Mouse (Mus musculus) large intestine, adult 2 months (tissue): ENCODE data around the gene Pla2g12b. TPM values are rescaled to one million over a fixed set of nuclear protein-coding genes. Genes with fewer than 3 reads are reported as not detected.
"Not testable (repeated sequence)": the region's sequence is repeated elsewhere in the genome, so short reads cannot be mapped to it uniquely, and the experiment has no call there.

ENCODE experiments used
- DNase-seq: peaks from one replicate; pipeline ENCODE4 v3.0.0-alpha.2; 2012; ENCODE audit warnings: low read depth, low spot score
- WGBS: fragments of 180-500 bp; shearing (Covaris S2); methylation state at CpG from one replicate; pipeline ENCODE4 v1.1.7; 2018; 5-methylcytosine and 5-hydroxymethylcytosine counted together
- polyA plus RNA-seq: library from polyadenylated mRNA; depleted of rRNA; stranded (reverse); fragments of >200 nt; gene quantifications from 2 replicates; pipeline ENCODE4 v1.2.3, GENCODE M21; 2012; rRNA removed

The Pla2g12b gene
- 46.2 and 97.8 TPM in 2 replicates for polyA plus RNA-seq

DNA sequence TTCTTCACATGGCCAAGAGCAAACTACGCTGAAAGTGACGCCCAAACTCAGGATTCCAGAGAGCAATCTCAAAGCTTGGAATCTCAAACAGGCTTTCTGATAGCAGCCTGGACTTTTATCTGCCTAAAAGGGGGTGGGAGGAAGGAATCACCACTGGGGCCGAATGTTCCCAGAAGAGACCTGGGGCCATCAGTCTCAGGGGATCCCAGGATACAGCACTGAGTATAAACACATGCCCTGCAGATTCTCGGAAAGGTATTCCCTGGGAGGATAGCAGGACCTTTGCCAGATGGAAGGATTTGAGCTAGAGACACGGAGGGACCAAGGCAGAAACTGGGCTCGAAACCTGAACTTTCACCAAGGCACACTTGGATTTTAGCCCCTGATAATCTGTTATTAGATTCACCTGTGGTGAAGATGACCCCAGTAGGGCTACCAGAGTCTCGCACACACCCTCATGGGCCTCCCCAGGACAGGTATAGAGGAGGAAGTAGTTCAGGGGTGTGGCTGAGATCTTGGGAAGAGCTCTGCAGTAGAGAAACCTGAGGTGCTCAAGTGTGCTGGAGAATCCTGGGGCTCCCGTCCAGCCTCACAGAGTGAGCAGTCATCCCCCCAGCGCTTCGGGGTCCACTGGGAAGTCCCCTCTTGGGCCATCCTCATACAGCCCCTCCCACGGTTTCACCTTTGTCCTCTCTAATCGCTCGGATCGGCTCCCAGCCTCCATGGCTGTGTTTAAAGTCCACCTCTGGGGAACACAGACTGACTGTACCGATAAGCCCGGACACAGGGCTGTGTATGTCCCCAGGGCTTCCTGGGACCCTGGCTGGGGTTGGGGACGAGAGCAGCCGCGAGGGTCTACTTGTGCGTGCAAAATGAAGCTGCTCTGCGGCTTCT is at the start of gene Pla2g12b:
Gene Pla2g12b, plus strand, starts transcription at position 762 of the 894 bp plus-strand sequence.
- peak; percentile 33 for DNase-seq
- WGBS, result 31% methylated on average over 21 of the region's 21 CpGs

DNA sequence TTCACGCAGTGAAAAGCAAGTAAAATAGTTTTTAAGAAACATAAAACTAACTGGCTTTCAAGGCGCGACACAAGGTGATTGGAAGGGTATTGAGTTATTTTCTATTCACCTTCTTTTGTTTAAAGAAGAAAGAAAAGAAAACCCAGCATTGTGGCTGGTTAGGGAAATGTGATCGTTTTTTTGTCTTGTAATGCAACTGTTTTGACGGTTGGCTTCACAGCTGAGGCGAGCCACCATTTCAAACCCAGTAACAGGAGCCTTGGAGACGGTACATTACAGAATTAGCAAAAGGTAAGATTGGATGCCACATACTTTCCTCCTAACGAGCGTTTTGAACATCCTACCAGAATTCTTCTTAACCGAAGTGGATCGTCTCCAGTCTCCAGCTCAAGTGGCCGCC is 49.3 kb upstream of the Pla2g12b start:
- no peak for DNase-seq
- WGBS, result 95% methylated on average over 12 of the region's 12 CpGs

DNA sequence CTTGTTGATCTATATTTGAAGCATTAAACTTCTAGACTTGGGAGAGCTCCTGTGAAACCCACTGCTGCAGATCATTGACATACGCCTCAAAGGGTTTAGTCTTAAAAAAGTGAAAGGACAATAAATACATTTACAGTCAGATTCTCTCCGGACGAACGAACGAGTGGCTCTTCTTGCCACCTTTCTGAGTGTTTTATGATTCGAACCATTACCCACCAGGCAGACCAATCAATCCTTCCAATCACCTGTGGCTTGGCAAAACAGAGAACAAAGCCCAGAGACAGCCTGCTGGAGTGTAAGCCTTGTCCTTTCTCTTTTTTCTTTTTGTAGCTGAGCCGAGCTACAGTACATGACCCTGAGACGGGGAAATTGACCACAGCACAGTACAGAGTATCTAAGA is 48.4 kb upstream of the Pla2g12b start:
- WGBS, result 81% methylated on average over 8 of the region's 8 CpGs
- no peak for DNase-seq

DNA sequence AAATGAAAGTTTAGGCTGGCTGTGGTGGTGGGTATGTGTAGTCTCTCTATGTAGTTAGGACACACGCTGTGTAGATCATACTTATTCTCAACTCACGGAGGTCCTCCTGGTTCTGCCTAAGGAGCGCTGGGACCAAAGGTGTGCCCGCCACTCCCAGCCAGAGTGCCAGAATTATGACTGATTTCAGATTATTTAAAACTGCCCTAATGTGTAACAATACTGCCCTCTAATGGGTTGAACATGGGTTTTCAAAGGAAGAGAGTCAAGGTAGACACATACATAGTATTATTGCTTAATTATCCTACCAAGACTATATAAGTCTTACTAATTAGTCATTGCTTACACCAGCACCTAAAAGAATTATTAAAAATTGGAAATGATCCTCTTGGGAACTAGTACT is 44.7 kb upstream of the Pla2g12b start:
- WGBS, result 71% methylated on average over 4 of the region's 4 CpGs
- DNase-seq, result no peak

DNA sequence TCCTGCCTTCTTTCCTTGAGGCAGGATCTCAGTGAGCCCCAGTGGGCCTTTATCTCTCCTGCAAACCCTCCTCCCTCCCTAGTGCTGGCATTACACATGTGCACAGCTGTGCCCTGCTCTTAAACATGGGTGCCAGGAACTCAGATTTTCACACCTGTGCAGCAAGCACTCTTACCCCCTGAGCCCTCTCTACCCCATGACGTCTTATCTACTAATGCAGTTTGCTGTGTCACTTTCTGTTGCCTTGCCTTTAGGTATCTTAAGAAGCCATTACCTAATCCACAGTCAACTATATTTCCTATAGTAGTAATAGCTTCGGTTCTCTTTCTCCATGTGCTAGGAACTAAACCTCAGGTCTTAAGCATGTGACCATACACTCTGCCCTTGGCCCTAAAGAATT is 40.3 kb upstream of the Pla2g12b start:
- no peak for DNase-seq
- 90% methylated on average over 2 of the region's 2 CpGs for WGBS

DNA sequence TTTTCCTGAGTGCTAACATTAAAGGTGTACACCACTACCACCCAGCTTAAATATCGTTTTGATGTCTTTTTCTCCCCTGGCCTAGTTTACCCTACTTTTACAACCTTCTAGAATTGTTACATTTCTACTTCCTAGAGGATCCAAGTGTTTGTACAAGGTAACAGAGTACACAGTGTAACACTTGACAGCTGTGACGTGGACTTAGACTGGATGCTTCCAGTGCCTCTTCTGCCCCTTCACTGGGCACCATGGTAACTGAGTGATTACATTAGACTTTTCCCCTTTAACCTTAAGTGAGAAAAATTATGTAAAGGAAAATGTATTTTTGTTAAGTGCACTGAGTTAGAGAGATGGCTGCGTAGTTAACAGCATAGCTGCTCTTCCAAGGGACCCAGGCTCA is 38.9 kb upstream of the Pla2g12b start:
- DNase-seq, result no peak
- WGBS, result 48% methylated on average over 3 of the region's 3 CpGs

DNA sequence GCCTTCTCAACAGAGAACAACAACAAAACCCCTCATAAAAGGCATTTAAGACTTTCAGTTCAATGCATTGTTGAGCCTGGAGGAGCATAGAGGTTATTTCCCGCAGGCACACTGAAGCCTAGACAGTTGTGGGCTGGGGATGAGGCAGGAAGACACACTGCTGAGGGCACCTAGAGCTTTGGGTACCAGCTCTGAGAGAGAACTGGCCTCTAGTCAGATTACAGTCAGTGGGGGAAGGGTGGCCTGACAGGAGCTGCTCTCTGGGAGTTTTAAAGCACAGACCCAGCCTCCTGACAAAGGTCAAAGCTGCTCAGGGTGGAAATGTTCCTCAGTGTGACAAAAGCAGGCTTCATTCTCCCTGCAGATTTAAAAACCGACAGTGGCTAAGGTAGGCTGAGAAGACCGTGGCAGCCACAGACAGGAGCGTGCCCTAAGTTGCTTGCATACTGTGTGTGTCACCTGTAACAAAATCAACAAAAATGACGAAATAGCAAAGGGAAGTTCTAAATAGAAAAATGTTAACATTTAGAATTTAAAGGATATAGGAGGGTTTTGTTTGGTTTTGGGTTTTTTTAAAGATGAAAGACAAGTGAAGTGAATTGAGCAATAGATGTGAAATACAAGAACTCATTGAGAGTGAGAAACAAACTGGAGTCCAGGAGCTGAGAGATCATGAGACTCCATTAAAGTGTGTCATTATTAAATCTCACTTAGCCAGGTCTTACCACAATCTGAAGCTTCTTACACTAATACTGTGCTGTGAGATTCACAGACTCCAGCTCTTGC is 37.5 kb upstream of the Pla2g12b start:
- WGBS, result 64% methylated on average over 5 of the region's 5 CpGs
- DNase-seq, result no peak

DNA sequence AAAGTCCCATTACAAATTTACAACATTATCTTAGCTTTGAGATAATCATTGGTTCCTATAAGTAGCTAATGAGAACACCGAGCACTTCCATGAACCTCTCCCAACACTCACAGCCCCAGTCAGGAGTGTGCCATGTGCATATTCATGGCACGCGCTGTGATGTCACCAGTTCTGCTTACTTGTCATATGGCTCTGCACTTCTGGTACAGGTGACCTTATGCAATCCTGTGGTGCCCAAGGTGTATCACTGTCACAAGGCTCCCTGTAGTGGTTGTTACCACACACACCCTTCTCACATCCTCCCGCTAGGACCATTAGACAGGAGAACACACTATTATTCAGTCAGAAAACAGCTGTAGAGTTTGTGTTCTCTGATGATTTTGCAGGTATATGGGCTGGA is 36.7 kb upstream of the Pla2g12b start:
- no peak for DNase-seq
- WGBS, result 96% methylated on average over 4 of the region's 4 CpGs

DNA sequence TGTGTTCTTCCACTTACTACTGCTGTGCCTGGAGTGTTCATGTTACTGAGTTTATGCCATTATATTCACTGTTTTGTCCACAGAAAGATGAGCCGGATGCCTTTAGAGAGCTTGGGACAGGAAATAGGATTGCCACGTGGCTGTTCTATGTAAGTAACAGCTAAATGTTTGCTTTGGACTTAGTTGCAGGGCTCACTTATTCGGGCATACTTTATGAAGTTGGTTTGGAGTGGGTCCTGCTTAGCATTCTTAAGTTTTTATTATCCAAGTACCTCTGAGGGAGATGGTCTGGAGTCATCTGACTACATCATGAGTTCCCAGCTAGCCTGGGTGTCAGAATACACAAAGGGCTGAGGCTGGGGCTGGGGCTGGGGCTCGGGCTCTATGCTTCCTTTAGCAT is 36.3 kb upstream of the Pla2g12b start:
- 52% methylated on average over 4 of the region's 4 CpGs for WGBS
- no peak for DNase-seq

DNA sequence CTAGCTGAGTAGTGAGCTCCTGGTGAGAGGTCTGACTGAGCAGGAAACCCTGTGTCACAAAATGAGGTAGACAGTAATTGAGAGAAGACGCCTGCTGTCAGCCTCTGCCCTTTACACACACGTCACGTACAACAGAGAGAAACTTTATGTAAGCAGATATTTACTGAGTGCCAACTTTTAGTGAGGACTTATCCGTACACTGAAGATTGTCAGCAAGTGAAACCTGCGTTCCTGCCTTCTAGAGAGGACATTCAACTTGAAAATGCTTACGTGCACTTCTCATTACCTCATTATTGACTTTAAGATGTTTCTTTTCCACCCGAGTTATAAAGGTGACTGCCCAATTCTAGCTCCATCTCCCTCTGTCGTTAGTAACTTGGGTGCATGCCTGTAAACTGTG is 34.7 kb upstream of the Pla2g12b start:
- DNase-seq, result no peak
- 65% methylated on average over 8 of the region's 8 CpGs for WGBS

DNA sequence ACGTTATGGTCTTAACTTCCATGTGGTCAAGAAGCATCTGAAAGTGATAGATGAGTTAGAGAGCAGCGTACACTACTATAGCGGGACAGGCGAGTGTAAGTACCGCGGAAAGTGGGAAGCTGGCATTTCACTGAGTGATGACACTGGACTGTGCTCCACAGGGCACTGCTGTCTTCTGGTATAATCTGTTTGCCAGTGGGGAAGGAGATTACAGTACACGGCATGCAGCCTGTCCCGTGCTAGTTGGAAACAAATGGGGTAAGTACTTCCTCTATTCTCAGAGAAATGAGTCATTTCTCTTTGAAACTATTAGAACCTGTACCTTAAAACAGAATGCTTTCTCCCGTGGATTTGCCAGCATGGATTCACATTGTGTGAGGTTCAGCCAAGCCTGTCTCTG is 34.0 kb upstream of the Pla2g12b start:
- DNase-seq, result no peak
- WGBS, result 88% methylated on average over 9 of the region's 9 CpGs

DNA sequence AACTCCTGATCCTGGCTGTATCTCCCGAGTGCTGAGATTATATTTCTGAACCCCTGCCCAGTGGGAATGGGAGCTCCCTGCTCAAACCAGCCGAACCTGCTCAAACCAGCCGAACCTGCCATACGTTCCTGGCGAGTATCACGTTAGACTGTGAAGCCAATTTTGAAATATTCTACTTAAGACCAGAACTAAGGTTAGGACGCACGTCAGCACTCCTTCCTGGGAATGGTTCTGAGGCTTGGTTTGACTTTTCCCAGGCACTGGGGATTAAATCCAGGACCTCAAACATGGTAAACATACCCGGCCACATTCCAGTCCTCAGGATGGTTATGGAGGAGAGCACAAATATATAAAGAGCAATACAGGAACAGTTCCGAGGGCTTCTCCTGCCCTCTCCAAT is 25.6 kb upstream of the Pla2g12b start:
- no peak for DNase-seq
- WGBS, result 62% methylated on average over 10 of the region's 10 CpGs

DNA sequence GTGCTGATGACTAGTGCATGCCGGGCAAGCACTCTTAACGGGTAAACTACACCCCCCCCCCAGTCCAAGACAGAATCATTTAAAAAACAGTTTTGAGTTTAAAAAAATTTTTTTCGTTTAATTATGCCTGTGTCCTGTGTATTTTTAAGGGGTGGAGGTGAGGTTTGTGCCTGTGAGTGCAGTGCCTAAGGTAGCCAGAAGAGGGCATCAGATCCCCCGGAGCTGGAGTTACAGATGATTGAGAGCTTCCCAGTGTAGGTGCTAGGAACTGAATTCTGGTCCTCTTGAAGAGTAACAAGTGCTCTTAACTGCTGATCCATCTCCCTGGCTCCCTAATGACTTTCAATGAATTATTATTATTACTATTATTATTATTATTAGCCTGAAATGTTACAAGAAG is 24.7 kb upstream of the Pla2g12b start:
- WGBS, result 94% methylated on average over 4 of the region's 4 CpGs
- DNase-seq, result no peak

DNA sequence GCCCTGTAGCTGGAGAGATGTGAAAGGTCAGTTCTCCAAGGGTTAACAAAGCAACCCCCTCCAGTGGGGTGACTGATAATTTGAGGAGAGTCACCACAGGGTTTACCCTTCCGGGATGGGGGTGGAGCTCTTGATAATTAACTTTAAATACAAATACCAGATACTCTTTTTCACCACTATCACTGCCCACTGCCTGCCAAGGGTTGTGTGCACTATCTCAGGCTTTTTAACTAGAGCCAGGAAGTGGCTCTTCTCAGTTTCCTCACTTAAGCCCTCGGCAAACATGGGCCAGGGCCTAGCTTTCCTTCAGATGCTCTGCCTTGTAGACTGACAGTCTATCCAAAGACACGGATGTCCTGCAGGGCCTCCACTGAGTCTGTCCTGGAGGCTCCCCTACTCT is 23.5 kb upstream of the Pla2g12b start:
- WGBS, result 35% methylated on average over 3 of the region's 3 CpGs
- no peak for DNase-seq

DNA sequence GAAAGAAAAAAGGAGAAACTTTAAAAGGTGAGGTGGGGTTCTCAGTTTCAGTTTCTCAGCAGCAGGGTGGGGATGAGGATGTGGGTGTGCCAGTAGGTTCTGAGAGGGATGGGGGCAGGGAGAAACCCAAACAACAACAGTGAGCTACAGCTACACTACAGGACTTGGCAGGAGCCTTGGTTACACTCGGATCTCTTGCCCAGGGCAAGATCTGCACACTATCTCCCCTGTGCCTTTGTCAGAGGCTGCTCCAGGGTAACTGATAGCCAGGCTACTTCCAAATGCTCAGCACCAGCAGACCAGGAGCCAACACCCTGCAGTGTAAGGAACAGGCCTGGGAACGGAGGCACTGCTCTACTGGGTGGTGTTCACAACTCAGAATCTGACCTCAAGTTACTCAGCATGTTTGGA is 23.0 kb upstream of the Pla2g12b start:
- WGBS, result 69% methylated on average over 2 of the region's 2 CpGs
- no peak for DNase-seq

DNA sequence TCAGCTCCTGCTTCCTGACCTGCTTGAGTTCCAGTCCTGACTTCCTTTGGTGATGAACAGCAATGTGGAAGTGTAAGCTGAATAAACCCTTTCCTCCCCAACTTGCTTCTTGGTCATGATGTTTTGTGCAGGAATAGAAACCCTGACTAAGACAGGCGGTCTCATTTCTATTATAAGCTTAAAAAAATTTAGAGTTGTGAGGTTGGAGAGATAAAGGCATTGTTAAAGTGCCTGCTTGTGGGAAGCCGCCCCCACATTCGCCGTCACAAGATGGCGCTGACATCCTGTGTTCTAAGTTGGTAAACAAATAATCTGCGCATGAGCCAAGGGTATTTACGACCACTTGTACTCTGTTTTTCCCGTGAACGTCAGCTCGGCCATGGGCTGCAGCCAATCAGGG is 21.9 kb upstream of the Pla2g12b start:
- not testable (repeated sequence) for DNase-seq
- WGBS, result 89% methylated on average over 6 of the region's 10 CpGs

DNA sequence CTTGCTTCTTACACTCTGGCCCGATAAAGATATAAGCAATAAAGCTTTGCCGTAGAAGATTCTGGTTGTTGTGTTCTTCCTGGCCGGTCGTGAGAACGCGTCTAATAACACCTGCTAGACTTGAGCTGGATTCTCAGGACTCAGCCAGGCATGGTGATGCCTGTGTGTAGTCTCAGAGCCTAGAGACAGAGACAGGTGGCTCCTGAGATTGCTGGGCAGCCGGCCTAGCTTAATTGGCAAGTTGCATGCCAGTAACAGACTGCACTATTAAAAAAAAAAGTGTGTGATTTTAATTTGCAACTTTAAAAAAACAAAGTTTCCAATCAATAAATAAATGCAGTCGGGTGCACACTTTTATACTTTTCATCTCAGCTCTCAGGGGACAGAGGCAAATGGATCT is 16.5 kb upstream of the Pla2g12b start:
- WGBS, result 72% methylated on average over 8 of the region's 8 CpGs
- DNase-seq, result no peak

DNA sequence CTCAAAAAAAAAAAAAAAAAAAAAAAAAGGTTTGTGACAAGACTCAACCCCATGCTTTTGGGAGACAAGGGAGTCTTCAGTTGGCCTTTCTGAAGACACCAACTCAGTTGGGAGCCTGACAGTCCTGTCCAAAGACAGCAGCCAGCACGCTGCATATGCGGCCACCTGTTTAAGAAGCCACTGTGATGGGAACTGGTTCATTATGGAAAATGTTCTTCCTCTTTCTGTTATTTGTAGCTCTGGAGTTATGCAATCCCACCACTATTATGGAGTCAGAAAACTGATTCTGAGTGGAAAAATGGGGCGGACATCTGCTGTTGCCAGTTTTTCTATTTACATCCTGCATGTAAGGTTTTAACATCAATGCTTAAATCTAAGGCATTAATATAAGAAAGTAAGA is 13.8 kb upstream of the Pla2g12b start:
- no peak for DNase-seq
- WGBS, result 93% methylated on average over 3 of the region's 3 CpGs

DNA sequence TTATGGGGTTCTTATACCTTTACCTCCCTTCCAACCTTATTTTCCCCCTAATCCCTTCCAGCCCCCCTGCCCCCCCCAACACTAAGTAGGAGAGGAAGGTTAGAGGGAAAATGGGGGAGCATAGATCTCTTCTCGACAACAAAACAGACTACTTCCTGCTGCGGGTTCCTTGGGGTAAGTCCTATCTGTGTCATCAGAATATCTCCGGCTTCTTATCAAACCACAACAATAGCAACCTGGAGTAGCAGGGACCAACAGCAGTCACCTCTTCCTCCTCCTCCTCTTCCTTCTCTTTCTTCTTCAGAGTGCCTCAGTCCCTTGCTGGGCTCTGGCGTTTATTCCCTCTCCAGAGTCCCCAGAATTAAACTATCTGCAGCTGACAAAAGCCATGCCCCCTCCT is 11.6 kb upstream of the Pla2g12b start:
- 22% methylated on average over 4 of the region's 4 CpGs for WGBS
- no peak for DNase-seq

DNA sequence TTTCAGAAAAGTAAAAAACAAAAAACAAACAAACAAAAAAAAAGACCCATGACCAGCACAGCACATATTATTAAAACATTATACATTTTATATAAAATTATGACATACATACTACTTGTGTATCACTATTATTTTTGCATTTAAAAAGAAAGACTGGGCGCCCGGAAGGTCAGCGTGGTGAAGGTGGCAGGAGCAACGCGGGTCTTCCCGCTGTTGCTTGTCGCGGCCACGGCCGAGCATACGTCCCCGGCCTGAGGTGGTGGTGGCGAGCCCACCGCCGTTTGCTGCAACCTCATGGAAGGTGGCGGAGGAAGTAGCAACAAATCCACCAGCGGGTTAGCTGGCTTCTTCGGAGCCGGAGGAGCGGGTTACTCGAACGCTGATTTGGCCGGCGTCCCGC is 8.0 kb upstream of the Pla2g12b start, which contains the start of gene Gm10273:
Gene Gm10273, plus strand, starts transcription at position 172 of the 400 bp plus-strand sequence.
- not testable (repeated sequence) for DNase-seq
- WGBS, result 96% methylated on average over 13 of the region's 25 CpGs

DNA sequence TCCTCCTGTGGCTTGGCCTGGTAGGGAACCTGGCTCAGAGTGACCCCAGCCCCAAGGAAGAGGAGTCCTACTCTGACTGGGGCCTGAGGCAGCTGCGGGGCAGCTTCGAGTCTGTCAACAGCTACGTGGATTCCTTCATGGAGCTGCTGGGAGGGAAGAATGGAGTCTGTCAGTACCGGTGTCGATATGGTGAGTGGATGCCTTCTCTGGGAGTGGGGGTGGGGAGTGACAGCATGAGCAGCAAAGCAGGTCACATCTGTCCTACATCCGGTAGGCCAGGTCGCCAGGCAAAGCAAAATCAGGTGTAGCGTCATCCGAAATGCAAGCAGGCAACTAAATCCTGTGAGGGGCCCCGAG is 311 bp downstream of the Pla2g12b start:
- 56% methylated on average over 10 of the region's 10 CpGs for WGBS
- no peak for DNase-seq
